Mouse (Mus musculus): Measurements from ENCODE around the gene Gadd45a.

GRCm38 (mm10) chr6:66992786-66993185, 44.5 kb downstream of the Gadd45a start:
- TF ChIP-seq GATA1 (IDR thresholded peaks at IDR 0.05; ENCODE audit: borderline replicate concordance, low read length), result no peak
- no peak for TF ChIP-seq FLI1 (IDR thresholded peaks at IDR 0.05; ENCODE audit: low read length)
